Mouse (Mus musculus): ENCODE measurements at regions not wholly inside any gene's neighbourhood (a gene's known extent, or its start where the extent isn't known, plus 50 kb on each side); places are given as distances from the start of the nearest gene placed in this dataset.

DNA sequence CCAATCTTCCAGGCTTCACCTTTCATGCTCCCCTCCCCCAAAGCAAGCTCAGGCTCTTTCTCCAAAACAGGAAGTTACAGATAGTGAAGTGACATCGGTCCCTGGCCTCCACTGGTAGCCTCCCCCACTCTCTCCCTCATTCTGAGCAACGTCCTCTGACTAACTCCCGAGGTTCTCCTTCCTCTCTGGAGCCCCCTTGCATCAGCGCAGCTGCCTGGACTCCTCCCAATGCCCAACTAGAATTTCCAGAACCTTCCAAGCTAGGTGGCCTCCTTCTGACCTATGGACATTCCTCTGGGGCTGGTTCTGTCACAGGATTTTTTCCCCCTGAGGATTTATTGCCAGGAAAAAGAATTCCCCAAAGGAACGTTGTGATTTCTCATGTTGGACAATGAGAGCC lies 171.1 kb downstream of the Bcl2l11 start:
- H3K27ac ChIP-seq (ENCODE audit: insufficient read depth, low read depth, low read length), result peak overlapping the region; percentile 57
- TF ChIP-seq CTCF (IDR thresholded peaks at IDR 0.05; ENCODE audit: low read depth, low read length), result no peak
- no peak for TF ChIP-seq POLR2A (IDR thresholded peaks at IDR 0.05; ENCODE audit: borderline replicate concordance, low read depth, low read length)

DNA sequence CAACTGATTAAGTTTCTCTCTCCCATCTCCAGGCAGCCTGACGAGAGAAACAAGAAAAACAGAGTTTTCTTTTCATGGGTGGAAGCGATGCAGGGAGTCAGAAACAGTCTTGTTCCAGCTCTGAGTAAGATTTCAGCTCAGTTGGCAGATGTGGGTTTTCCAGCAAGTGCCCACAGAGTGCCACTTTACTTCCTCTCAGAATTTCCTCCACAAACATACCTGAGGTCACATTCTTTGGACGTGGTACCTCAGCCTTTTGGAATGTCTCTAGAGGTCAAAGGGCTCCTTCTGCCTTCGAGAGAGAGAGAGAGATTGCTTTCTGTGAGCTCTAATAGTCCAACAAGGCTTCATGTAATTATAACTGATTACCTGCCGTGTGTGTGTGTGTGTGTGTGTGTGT lies 172.0 kb downstream of the Bcl2l11 start:
- no peak for TF ChIP-seq CTCF (IDR thresholded peaks at IDR 0.05; ENCODE audit: low read depth, low read length)
- no peak for TF ChIP-seq POLR2A (IDR thresholded peaks at IDR 0.05; ENCODE audit: borderline replicate concordance, low read depth, low read length)

More for the DNA sequence above, 171.1 kb downstream of the Bcl2l11 start:
- Histone ChIP-seq H3K4me3 (ENCODE audit: insufficient read depth, low read length) (no peak overlapping the region), H3K4me1 (ENCODE audit: control insufficient read depth, insufficient read depth, low read length) (peaks cover 45% of the 10 kb centered on the region)

DNA sequence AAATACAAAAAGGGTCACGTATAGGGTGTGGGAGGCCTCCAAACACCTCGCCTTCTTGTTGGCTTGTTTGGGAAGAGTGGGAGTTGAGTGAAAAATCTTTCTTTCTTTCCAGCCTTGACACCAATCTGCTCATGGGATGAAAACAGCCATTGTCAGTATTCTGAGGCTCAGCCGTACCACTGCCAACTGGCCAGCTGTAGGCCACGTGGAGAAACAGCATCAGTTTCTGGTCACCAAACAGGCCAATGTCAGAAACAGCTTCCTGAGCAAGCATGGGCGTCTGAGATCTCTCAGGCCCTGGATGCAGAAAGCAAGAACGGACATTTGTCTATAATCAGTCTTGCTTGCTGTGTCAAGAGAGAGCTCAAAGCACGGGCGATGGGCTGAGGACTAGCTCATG lies 173.2 kb downstream of the Bcl2l11 start:
- Histone ChIP-seq H3K4me1 (ENCODE audit: control insufficient read depth, insufficient read depth, low read length) (peaks cover 38% of the 10 kb centered on the region), H3K4me3 (ENCODE audit: insufficient read depth, low read length) (no peak overlapping the region), H3K27ac (ENCODE audit: insufficient read depth, low read depth, low read length) (no peak overlapping the region)
- TF ChIP-seq CTCF (IDR thresholded peaks at IDR 0.05; ENCODE audit: low read depth, low read length) (no peak), POLR2A (IDR thresholded peaks at IDR 0.05; ENCODE audit: borderline replicate concordance, low read depth, low read length) (no peak)

More for the DNA sequence above, 172.0 kb downstream of the Bcl2l11 start:
- peaks cover 45% of the 10 kb centered on the region for H3K4me1 ChIP-seq (ENCODE audit: control insufficient read depth, insufficient read depth, low read length)
- H3K4me3 ChIP-seq (ENCODE audit: insufficient read depth, low read length), result no peak overlapping the region
- no peak overlapping the region for H3K27ac ChIP-seq (ENCODE audit: insufficient read depth, low read depth, low read length)

DNA sequence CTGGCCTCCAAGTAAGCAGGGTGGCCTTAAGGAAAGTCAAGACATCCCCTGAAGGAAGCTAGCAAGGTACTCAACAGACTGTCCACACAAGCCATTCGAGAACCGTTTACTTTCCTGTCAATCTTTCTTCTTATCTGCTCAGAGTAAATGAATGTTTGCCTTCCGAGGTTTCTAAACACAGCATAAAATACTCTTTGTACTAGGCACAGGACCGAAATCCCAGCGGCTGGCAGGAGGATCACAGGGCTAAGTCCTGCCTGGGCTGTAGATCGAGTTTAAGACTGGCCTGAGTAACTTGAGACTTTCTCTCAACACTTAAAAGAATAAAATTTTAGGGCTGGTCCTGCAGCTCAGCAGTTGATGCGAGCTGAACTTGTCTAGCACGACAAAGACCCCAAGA lies 175.9 kb downstream of the Bcl2l11 start:
- Histone ChIP-seq H3K4me1 (ENCODE audit: control insufficient read depth, insufficient read depth, low read length) (peaks cover 13% of the 10 kb centered on the region), H3K4me3 (ENCODE audit: insufficient read depth, low read length) (no peak overlapping the region), H3K27ac (ENCODE audit: insufficient read depth, low read depth, low read length) (no peak overlapping the region)
- TF ChIP-seq POLR2A (IDR thresholded peaks at IDR 0.05; ENCODE audit: borderline replicate concordance, low read depth, low read length) (no peak), CTCF (IDR thresholded peaks at IDR 0.05; ENCODE audit: low read depth, low read length) (no peak)

DNA sequence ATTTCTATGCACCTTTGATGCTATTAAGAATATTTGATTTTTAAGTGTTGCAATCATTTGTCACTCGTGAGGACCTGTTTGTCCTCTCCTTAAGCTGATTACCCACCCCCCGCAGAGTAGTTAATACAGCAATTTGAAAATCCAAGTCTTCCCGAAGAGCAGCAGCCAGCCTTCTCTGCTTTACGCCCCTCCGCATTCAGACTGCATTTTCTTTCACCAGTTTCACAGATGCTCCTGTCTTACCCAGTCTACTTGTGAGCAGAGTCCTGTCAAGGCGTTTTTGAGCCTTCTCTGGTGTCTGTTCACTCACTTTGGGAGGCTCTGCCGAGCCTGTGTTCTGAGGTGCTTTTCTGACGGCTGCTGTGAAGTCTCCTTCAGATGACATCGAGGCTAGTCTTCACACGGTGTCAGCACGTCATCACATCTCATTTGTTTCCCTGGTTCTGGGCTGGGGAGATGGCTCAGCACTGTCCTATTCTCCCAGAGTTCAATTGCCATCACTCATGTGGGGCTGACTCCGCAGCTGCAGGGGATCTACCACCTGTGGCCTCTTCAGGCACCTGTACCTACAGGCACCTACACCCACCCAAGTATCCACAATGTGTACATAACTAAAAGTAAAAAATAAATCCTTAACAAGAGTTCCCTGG lies 178.3 kb downstream of the Bcl2l11 start:
- no peak for TF ChIP-seq POLR2A (IDR thresholded peaks at IDR 0.05; ENCODE audit: borderline replicate concordance, low read depth, low read length)
- no peak for TF ChIP-seq CTCF (IDR thresholded peaks at IDR 0.05; ENCODE audit: low read depth, low read length)
- H3K27ac ChIP-seq (ENCODE audit: insufficient read depth, low read depth, low read length), result no peak overlapping the region
- 0 out of 2 replicates have a peak, but pooled peaks cover under 1% of the 10 kb centered on the region for H3K4me1 ChIP-seq (ENCODE audit: control insufficient read depth, insufficient read depth, low read length)
- H3K4me3 ChIP-seq (ENCODE audit: insufficient read depth, low read length), result no peak overlapping the region

DNA sequence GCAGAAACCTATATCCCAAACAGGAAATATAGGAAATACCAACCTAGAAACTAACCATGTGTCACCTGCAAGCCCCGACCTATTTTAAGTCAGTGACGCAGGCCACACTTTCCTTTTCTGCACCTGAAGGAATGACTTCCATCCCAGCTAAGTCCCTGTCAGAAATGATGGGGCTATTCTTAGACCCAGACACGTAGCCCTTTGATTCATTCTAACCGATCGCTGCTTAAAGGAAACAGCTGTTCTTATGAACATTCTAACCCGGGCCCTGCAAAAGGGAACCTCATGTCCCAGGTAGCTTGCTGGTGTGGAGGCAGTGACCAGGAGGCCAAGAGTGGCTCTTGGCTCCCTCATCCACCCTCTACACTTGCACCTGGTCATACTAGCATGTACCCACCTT lies 180.9 kb downstream of the Bcl2l11 start:
- H3K27ac ChIP-seq (ENCODE audit: insufficient read depth, low read depth, low read length), result no peak overlapping the region
- no peak overlapping the region for H3K4me3 ChIP-seq (ENCODE audit: insufficient read depth, low read length)
- no peak for TF ChIP-seq CTCF (IDR thresholded peaks at IDR 0.05; ENCODE audit: low read depth, low read length)
- no peak for TF ChIP-seq POLR2A (IDR thresholded peaks at IDR 0.05; ENCODE audit: borderline replicate concordance, low read depth, low read length)
- peaks cover 6% of the 10 kb centered on the region for H3K4me1 ChIP-seq (ENCODE audit: control insufficient read depth, insufficient read depth, low read length)

DNA sequence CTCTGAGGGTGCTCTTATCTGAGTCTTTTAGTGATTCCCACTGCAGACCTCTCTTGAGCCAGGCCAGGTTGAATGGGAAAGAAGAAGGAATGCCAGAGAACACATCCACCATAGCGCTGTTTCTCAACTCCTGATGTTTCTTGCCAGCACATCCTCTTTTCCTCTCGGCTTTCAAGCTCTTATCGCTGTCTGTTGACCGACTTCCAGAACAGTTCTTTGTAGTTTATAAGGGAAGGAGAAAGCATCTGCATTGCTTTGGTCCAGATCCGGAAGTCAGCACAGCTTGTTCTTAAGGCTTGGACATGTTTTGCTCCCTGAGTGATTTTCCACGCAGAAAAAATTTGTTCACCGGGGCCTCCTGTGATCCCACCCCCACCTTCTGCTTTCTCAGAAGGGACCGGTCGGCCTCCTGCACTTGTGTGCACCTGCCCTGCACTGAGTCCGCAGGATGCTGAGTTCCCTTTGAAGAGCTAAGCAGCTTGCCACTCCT lies 183.7 kb downstream of the Bcl2l11 start:
- H3K4me3 ChIP-seq (ENCODE audit: insufficient read depth, low read length), result no peak overlapping the region
- peaks cover 6% of the 10 kb centered on the region for H3K4me1 ChIP-seq (ENCODE audit: control insufficient read depth, insufficient read depth, low read length)
- TF ChIP-seq POLR2A (IDR thresholded peaks at IDR 0.05; ENCODE audit: borderline replicate concordance, low read depth, low read length), result no peak
- TF ChIP-seq CTCF (IDR thresholded peaks at IDR 0.05; ENCODE audit: low read depth, low read length), result no peak
- no peak overlapping the region for H3K27ac ChIP-seq (ENCODE audit: insufficient read depth, low read depth, low read length)

DNA sequence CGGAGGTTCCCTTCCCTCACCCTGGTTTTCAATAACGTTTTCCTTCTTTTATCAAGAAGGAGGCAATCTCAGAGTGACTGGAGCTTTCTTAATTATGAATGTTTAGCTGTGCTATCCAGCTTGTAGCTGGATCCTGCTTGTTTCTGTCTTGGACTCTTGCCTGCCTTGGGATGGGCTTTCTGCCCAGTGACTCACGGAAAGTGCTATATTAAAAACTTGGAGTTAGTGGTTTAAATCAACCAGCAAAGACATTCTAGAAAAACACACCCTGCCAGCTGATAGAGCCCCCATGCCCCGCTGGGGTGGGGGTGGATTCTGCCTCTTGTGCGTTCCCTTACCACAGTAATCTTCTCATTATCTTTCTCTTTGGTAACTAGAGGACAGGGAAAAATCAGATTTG lies 184.2 kb downstream of the Bcl2l11 start:
- TF ChIP-seq POLR2A (IDR thresholded peaks at IDR 0.05; ENCODE audit: borderline replicate concordance, low read depth, low read length) (no peak), CTCF (IDR thresholded peaks at IDR 0.05; ENCODE audit: low read depth, low read length) (no peak)
- Histone ChIP-seq H3K4me1 (ENCODE audit: control insufficient read depth, insufficient read depth, low read length) (peaks cover 6% of the 10 kb centered on the region), H3K27ac (ENCODE audit: insufficient read depth, low read depth, low read length) (no peak overlapping the region), H3K4me3 (ENCODE audit: insufficient read depth, low read length) (no peak overlapping the region)

DNA sequence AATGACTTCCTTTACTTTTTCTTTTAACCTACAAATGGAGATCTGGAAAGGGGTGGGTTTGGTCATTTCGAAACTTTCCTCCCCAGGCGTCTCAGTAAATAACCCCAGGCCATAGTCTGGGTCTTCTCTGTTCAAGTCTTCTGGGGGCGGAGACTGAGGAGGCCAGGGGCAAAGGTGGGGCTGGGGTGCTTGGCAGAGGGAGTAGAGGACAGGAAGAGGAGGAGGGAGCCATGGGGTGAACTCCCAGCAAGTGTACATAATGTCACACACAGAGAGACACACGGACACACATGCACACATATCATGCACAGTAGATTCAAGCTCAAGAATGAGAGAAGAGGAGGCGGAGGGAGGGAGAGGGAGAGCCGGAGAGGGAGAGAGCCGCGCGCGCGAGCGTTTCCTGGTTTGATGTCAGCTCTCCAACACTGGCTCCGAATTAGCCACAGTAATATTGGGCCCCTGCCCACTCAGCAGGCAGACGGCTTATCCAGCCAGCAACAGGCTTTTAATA lies 186.3 kb downstream of the Bcl2l11 start:
- H3K4me3 ChIP-seq (ENCODE audit: insufficient read depth, low read length), result no peak overlapping the region

More for the DNA sequence above, 186.3 kb downstream of the Bcl2l11 start:
- no peak for TF ChIP-seq CTCF (IDR thresholded peaks at IDR 0.05; ENCODE audit: low read depth, low read length)
- TF ChIP-seq POLR2A (IDR thresholded peaks at IDR 0.05; ENCODE audit: borderline replicate concordance, low read depth, low read length), result no peak
- no peak overlapping the region for H3K27ac ChIP-seq (ENCODE audit: insufficient read depth, low read depth, low read length)
- H3K4me1 ChIP-seq (ENCODE audit: control insufficient read depth, insufficient read depth, low read length), result peaks cover 17% of the 10 kb centered on the region

Data from bone marrow macrophage, adult 2 months (primary cell).